Mouse (Mus musculus): ENCODE measurements around the gene Gm3045.

DNA sequence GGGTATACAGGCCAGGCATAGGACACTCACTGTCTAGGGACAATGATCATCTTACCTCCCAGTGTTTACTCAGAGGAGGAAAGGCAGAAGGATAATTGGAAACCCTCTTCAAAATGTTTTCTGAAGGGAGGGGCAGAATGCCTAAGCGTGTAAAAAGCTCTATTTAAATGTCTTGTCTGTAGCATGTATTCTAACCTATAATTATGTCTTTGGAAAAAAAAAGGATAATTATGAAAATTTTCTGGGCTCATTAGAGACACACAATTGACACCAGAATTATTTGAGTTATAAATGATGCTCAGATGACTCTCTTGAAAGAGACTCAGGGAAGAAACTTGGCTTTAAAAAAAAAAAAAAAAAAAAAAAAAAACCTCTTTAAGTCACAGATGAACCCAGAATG is 38.4 kb upstream of the Gm3045 start:
- TF ChIP-seq CTCF (IDR thresholded peaks at IDR 0.05; ENCODE audit: extremely low read depth, insufficient read depth, low read length) (no peak), POLR2A (IDR thresholded peaks at IDR 0.05; ENCODE audit: extremely low read depth, insufficient read depth, low read length) (no peak)
